Mouse (Mus musculus) frontal cortex, postnatal 10 days (tissue): ENCODE results near the gene Brms1.
A peak's percentile ranks its signal among the peaks of the same experiment; 100 is the strongest.

Experiments
- DNase-seq, 2 experiments: peaks; one replicate each; pipeline ENCODE4 v3.0.0; 2022; ENCODE audit warnings: low spot score in 2 of 2, mixed read lengths in 1 of 2

Brms1 gene

DNA sequence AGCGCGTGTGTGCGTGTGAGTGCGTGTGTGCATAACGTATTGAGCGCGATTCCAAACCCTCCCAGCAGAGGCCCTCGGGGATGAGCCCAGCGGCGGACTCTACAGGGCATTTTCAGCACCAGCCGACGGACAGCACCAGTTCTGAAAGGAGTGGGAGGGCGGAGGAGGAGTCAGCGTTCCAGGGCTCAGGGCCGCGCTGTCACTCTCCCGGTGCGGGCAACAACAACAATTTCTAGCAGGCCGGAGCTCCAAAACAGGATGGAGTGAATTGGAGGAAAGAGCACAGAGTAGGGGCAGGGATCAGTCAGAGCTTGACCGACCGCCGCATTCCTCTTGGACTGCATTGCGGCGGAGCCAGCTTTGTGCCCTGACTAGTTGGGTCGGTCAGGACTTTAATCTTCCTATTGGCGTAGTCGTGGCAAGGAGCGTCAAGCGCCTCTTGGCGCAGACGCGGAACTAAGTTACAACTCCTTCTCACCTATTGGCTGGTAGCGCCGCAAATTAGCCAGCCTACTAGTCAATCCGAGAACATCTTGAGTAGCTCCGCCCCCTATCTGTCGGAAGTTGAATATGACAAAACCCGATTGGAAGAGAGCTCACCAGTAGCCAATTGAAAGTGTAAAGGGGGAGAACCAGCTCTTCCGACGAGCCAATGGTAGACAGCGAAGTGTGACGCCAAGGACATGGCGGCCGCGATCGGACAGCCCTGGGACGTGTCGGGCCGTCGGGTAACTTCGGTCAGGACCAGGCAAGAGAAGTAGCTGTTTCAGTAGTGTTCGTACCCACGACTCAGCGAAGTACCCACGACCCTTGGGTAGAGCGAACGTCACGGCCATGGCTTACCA, 47.0 kb downstream of the Brms1 start, which contains the start of gene Yif1a:
Gene Yif1a (plus strand): TSS at position 655 of the 845 bp plus-strand sequence.
- peak; percentile 93 to 97 for DNase-seq

- no peak for DNase-seq
Observed at GRCm38 (mm10) chr19:5089324-5089723, 48.2 kb downstream of the Brms1 start.

- no peak for DNase-seq
Observed at GRCm38 (mm10) chr19:5092083-5092482, 50.9 kb downstream of the Brms1 start.

DNA sequence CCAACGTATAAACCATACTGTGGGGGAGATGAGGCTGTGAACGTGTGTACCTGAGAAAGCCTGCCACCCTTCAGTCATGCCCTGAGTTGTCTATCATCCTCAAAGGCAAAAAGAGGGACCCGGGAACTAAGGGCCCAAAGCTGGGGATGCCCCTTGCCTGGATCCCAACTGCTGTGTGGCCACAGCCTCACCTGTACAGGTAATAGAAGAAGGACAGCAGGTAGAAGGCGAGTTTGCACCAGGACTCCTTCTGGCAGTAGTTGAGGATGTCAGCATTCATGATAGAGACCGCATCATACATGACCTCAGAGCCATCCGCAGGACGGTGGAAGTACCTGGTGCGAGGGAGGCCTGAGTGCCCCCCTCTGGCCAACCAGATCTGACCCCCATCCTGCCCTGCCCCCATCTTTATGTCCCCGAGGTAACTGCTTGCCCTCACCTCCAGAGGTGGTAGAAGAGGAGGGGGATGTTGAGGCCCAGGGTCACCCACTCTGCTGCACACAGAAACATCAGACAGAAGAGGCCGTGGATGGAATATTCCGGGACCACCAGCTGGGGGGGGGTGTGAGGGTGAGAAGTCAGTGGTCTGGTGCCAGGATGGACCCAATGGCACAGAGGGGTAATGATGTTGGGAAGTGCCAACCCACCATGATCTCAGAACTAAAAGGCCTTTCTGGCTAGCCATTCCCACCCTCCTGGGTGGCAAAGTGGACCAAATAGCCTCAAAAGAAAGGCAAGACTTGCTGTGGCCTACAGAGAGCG, 52.5 kb downstream of the Brms1 start:
- DNase-seq = no peak

- peak; percentile 96 to 97 for DNase-seq
Observed at GRCm38 (mm10) chr19:5094243-5094632, 53.1 kb downstream of the Brms1 start.

- no peak for DNase-seq
Observed at GRCm38 (mm10) chr19:5094746-5095417, 53.7 kb downstream of the Brms1 start.

- no peak for DNase-seq
Observed at GRCm38 (mm10) chr19:5095887-5096474, 54.8 kb downstream of the Brms1 start.

DNA sequence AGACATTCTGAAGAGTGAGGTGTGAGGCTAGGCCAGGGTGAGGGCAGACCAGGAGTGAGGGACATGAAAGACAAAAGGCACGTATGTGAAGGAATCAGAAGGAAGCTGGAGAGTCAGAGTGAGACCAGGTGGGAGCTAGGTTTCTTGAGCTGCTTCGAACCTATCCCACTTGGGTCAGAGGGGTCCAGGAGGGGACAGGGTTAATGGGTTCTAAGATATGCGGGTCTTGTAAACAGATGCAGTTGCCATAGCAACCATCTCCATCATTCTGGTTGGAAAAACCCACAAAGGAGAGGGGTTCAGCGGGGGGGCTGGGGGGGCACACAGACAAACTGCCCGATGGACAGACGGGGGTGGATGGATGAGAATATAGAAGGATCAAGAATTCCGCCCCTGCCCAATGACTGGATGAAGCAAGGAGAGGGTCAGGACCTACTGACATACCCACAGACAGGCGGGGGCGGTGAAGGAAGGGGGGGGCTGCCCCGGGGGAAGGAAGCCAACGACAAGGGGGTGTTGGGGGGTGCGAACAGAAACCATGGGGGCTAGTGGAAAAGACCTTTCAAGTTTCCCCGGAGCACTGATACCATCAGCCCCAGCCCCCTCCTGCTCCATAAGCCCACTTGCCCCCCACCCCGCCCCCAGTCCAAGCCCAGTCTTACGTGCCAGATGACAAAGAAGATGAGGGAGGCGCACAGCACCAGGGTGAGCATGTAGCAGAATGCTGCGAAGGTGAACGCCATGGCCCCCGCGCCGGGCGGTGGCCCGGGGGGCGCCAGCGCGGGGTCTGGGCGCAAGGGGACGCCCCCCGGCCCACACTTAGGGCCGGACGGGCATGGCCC, 56.6 kb downstream of the Brms1 start:
- no peak for DNase-seq

DNA sequence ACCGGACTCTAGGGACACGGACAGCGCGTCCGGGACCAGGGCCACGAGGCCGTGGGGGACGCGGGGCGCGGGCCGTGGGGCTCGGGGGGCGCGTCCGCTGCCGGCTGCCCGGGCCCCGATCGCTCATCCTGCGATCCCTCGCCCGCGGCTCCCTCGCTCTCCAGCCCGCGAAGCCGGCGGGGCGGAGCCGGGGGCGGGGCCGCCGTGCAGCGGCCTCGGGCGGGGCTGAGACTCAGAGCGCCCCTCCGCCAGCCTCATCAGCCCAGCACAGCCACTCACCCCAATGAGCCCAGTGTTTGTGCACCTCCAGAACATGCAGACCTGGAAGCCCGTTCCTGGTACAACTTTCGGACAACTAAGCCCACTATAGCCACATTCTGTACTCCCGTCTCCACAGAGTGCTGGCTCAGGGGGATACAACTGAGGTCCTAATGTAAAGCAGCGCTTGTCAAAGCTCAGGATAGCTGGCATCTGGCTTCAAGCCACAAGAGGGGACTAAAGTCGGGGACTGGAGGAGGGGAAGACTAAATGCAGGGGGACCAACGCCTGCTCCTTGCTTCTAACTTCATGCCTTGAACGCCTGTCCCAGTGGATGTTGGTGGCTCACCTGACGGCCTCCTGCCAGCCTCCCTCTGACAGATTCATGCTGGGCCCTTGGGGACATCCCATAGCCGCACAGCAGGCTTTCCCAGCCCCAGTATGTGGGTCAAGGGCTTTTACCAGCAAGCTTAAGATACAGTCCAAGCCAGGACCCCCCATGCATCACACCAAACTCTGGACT, 57.4 kb downstream of the Brms1 start, which contains the start of gene Cnih2:
Gene Cnih2 (minus strand): TSS at position 159 of the 781 bp plus-strand sequence.
- no peak for DNase-seq
